Mouse (Mus musculus): ENCODE measurements around the gene Ets2.

DNA sequence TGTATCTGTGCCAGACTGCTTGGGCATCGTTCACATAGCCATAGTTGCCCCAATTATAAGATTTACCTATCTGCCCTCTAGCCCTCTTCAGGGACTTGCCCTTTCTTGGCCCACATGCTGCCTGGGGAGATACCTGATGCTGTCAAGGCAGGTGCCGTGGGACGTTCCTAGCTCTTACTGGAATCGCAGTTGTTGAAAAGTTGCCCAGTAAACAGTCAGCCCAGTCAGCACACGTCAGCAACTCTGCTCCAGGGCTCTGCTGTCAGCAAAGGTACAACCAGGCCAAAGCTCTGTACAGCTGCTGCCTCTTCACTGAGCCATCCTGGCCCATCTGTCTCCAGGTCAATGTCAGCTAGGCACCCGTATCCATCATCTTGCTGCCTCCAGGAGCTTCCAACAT lies 61.3 kb downstream of the Ets2 start:
- TF ChIP-seq CTCF (IDR thresholded peaks at IDR 0.05; ENCODE audit: low read depth) (no peak), EP300 (optimal IDR thresholded peaks at IDR 0.05) (no peak)

Measured in stomach, postnatal 0 days (tissue).